Mouse (Mus musculus) megakaryocyte, embryonic 14.5 days (primary cell): ENCODE results near the gene Gnb1. TPM values are rescaled to one million over a fixed set of nuclear protein-coding genes. Genes with fewer than 3 reads are reported as not detected.
"Not testable (repeated sequence)": the region's sequence is repeated elsewhere in the genome, so short reads cannot be mapped to it uniquely, and the experiment has no call there.

Experiments used
- H3K27me3 ChIP-seq: replicated peaks from 2 replicates; pipeline ENCODE3; 2012; ENCODE audit warnings: inconsistent platforms
- H3K36me3 ChIP-seq: replicated peaks from 2 replicates; pipeline ENCODE3; 2012; ENCODE audit warnings: low read length, inconsistent platforms, mixed read lengths
- H3K4me1 ChIP-seq: 2 replicates; pipeline ENCODE4 v1.6.1; 2012; ENCODE audit warnings: inconsistent platforms
- H3K4me3 ChIP-seq: replicated peaks from 2 replicates; pipeline ENCODE3; 2012; ENCODE audit warnings: moderate library complexity, mild to moderate bottlenecking, inconsistent platforms
- H3K9me3 ChIP-seq: 2 replicates; pipeline ENCODE4 v1.6.1; 2012; ENCODE audit warnings: inconsistent platforms
- FLI1 ChIP-seq: IDR thresholded peaks from 2 replicates; pipeline ENCODE4 v1.6.1; 2012; ENCODE audit warnings: low read length, inconsistent platforms, mixed read lengths
- GATA1 ChIP-seq: IDR thresholded peaks from 3 replicates; pipeline ENCODE4 v1.6.1; 2012; ENCODE audit warnings: mixed read lengths, low read length, inconsistent platforms, borderline replicate concordance
- polyA plus RNA-seq: library from polyadenylated mRNA; stranded (reverse); fragments of >175 nt; gene quantifications from 2 replicates; pipeline ENCODE4 v1.2.3, GENCODE M21; 2012; ENCODE audit warnings: low replicate concordance; ENCODE audit not compliant: insufficient read depth

Gnb1 gene
- polyA plus RNA-seq, 1 experiment = 39.1 TPM

- H3K4me3 ChIP-seq = peak within 1 kb of the TSS; percentile 99
- peaks cover 57% of the 10 kb centered on the region for H3K36me3 ChIP-seq
- H3K27me3 ChIP-seq = no peaks in the 10 kb centered on the region
- no peaks in the 10 kb centered on the region for H3K9me3 ChIP-seq
- TF ChIP-seq FLI1 (no peak), GATA1 (no peak)
- H3K4me1 ChIP-seq = peaks cover 79% of the 10 kb centered on the region
These were observed 70.7 kb downstream of the Gnb1 start, which contains the start of gene Nadk for GRCm38 (mm10) chr4:155561661-155562442. Gene Nadk, plus strand, starts transcription at chr4:155562378.

DNA sequence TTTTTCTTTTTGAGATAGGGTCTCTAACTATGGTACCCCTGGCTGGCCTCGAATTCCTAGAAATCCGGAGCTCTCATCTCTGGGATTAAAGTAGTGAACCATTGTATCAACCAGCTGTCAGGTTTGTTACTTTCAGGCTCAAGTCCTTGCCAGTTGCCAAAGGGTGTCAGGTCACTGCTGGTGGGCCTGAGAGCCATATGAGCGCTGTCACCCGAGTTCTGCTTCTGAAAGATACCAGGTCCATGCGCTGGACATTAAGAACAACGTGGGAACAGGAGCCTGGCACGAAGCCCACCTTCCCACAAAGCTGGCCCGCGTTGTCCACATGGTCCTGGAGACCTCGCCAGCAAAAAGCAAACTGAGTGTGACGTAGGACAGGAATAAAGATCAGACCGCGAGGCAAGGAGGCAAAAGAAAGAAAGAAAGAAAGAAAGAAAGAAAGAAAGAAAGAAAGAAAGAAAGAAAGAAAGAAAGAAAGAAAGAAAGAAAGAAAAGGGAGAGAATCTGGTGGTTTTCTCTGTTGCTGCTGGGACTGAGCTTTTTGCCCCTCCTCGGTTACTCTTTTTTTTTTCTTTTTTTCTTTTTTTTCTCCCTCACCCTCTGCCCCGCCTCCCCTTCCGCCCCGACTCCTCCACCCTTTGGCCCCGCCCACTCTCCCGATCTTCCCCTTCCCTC lies 71.7 kb downstream of the Gnb1 start:
- peak overlapping the region; percentile 99 for H3K4me3 ChIP-seq
- H3K4me1 ChIP-seq = peaks cover 85% of the 10 kb centered on the region
- H3K27me3 ChIP-seq = no peaks in the 10 kb centered on the region
- no peaks in the 10 kb centered on the region for H3K9me3 ChIP-seq
- H3K36me3 ChIP-seq = peaks cover 50% of the 10 kb centered on the region
- TF ChIP-seq GATA1 = no peak
- TF ChIP-seq FLI1 = no peak

DNA sequence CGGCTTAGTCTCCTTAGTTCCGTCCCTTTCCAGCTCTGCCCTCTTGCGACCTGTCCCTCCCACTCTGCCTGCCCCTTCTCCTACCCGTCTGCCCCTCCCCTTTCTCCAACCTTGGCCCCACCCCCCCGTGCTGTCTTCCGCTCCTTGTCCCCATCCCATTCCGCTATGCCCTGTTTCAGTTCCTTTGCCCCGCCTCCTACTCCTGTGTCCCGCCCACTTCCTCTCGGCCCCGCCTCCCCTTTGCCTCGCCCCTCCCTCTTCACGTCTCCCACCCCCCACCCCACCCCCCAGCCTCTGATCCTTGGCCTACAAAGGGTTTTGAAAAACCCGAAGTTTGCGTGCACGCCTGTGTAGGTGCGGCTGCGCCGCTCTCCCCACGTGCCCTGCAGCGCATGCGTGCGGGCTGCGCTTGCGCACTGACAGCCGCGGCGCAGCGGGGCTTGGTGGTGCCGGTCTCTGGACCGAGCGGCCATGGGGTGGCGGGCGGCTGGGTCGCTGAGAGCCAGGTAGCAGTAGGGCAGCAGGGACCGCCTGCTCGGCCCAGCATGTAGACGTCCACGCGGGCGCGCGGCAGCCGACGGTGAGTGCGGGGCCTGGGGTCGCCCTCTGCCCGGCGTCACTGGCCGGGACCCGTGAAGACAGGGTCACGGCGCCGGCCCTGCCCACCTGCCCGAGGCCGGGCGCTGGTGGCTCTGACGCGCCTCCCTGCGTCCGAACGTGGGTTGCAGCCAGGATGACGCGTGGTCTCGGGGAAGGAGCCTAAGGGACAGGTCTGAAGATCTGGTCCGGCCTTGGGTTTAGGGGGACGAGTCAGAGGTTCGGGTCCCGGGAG lies 72.5 kb downstream of the Gnb1 start:
- peak overlapping the region; percentile 99 for H3K4me3 ChIP-seq
- H3K4me1 ChIP-seq = peaks cover 84% of the 10 kb centered on the region
- H3K36me3 ChIP-seq = peaks cover 43% of the 10 kb centered on the region
- H3K9me3 ChIP-seq = no peaks in the 10 kb centered on the region
- TF ChIP-seq FLI1 = no peak
- no peaks in the 10 kb centered on the region for H3K27me3 ChIP-seq

DNA sequence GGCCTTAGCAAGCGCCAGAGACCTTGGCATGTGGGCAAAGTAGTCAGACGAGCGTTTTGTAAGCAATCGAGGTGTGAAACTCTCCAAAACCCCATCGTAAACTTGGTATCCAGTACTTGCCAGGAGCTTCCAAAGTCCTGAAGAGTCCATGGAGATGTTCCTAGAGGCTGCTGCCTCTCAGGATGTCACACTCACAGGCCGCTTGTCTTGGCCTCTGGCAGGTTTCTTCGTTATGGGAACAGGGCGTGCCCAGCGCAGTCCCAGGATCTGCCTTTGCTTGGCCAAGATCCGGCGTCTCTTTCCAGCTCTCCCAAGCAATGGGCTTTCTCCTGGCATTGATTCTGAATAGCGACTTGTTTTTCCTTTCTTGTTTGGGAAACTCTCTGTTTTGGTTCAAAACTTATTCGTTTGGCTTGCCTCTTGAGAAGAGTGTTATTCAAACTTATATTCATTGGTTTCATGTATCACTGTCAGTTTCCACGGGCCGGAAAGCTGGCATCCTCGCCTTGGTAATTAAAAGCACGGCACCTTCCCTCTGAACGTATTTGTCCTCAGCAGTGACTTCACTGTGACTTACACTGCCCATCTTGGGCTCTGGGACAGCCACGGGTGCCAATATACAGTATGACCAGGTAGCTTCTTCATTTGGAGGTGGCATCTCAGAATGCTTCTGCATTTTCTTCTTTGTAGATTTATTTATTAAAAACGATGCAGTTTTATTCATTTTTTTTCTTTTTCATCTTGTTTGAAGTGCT lies 73.3 kb downstream of the Gnb1 start:
- Histone ChIP-seq H3K4me1 (peaks cover 81% of the 10 kb centered on the region), H3K9me3 (no peaks in the 10 kb centered on the region), H3K27me3 (no peaks in the 10 kb centered on the region), H3K4me3 (peak overlapping the region; percentile 99), H3K36me3 (peaks cover 39% of the 10 kb centered on the region)
- TF ChIP-seq GATA1 (no peak), FLI1 (no peak)

DNA sequence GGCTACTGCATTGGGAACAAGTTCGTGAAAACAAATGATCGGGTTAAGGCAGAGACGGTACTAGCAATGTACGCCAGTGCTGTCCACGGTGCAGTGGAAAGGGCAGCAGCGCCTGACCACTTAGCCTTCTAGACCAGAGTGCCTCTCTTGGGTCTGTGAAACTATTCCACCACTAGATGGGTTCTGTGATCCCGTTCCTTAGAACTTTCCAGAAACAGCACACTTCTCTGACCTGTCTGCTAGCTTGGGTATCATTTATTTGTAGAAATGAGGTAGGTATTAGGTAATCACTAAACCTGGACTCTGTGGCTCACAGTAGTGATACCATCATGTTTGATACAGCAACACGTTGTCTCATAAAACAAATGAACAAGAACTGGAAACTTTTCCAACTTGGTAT lies 75.4 kb downstream of the Gnb1 start:
- Histone ChIP-seq H3K4me3 (no peak overlapping the region), H3K36me3 (peaks cover 18% of the 10 kb centered on the region), H3K9me3 (no peaks in the 10 kb centered on the region), H3K4me1 (peaks cover 79% of the 10 kb centered on the region), H3K27me3 (no peaks in the 10 kb centered on the region)
- TF ChIP-seq FLI1 (no peak), GATA1 (no peak)

DNA sequence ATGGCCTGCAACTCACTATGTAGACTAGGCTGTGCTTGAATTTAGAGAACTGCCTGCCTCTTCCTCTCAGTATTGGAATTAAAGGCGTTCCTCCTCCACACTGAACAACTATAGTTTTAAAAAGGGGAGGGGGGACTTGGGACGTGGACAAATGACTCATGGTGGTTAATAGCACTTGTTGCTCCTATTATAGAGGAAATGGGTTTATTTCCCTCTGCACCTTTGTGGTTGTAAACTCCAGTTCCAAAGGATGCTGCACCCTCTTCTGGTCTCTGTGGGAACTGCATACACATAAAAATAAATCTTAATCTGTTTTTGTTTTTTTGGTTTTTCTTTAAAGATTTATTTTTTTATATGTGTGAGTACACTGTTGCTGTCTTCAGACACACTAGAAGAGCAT lies 77.0 kb downstream of the Gnb1 start:
- Histone ChIP-seq H3K4me1 (peaks cover 75% of the 10 kb centered on the region), H3K36me3 (peaks cover 16% of the 10 kb centered on the region), H3K9me3 (no peaks in the 10 kb centered on the region), H3K27me3 (no peaks in the 10 kb centered on the region), H3K4me3 (no peak overlapping the region)
- TF ChIP-seq GATA1 (no peak), FLI1 (no peak)

- no peak overlapping the region for H3K4me3 ChIP-seq
- H3K9me3 ChIP-seq = no peaks in the 10 kb centered on the region
- TF ChIP-seq FLI1 (no peak), GATA1 (no peak)
- H3K36me3 ChIP-seq = peaks cover 22% of the 10 kb centered on the region
- no peaks in the 10 kb centered on the region for H3K27me3 ChIP-seq
- peaks cover 81% of the 10 kb centered on the region for H3K4me1 ChIP-seq
These were observed 77.6 kb downstream of the Gnb1 start for GRCm38 (mm10) chr4:155568632-155569370.

GRCm38 (mm10) chr4:155569818-155570217 lies 78.7 kb downstream of the Gnb1 start:
- no peak overlapping the region for H3K4me3 ChIP-seq
- TF ChIP-seq FLI1 = no peak
- TF ChIP-seq GATA1 = no peak
- no peaks in the 10 kb centered on the region for H3K9me3 ChIP-seq
- peaks cover 83% of the 10 kb centered on the region for H3K4me1 ChIP-seq
- peaks cover under 1% of the 10 kb centered on the region for H3K27me3 ChIP-seq
- peaks cover 23% of the 10 kb centered on the region for H3K36me3 ChIP-seq

- H3K4me3 ChIP-seq, H3K27me3 ChIP-seq, H3K9me3 ChIP-seq: not testable (repeated sequence)
- H3K36me3 ChIP-seq = peaks cover 23% of the 10 kb centered on the region
- peaks cover 82% of the 10 kb centered on the region for H3K4me1 ChIP-seq
These were observed 79.2 kb downstream of the Gnb1 start for GRCm38 (mm10) chr4:155570315-155570714.
